Mouse (Mus musculus) midbrain, embryonic 13.5 days (tissue): ENCODE data around the gene Ptger1. TPM values are rescaled to one million over a fixed set of nuclear protein-coding genes. Genes with fewer than 3 reads are reported as not detected.

Experiments
- ATAC-seq: fragments of 200-750 bp; cut with Nextera tagmentation; 2 replicates; pipeline ENCODE4 v1.8.0; 2017; ENCODE audit warnings: mild to moderate bottlenecking, moderate TSS enrichment, moderate library complexity
- H3K27ac ChIP-seq: fragments of 300-500 bp; sonication (generic); 2 replicates; pipeline ENCODE4 v1.5.1; 2015; ENCODE audit warnings: inconsistent platforms, mild to moderate bottlenecking, moderate library complexity
- H3K27me3 ChIP-seq: fragments of 300-500 bp; sonication (generic); 2 replicates; pipeline ENCODE4 v1.6.1; 2015; ENCODE audit warnings: mild to moderate bottlenecking, inconsistent platforms
- H3K36me3 ChIP-seq: fragments of 300-500 bp; sonication (generic); 2 replicates; pipeline ENCODE4 v1.6.1; 2015; ENCODE audit warnings: mild to moderate bottlenecking, inconsistent platforms
- H3K4me1 ChIP-seq: fragments of 300-500 bp; sonication (generic); replicated peaks from 2 replicates; pipeline ENCODE4 v1.6.1; 2015; ENCODE audit warnings: inconsistent platforms
- H3K4me2 ChIP-seq: fragments of 300-500 bp; sonication (generic); replicated peaks from 2 replicates; pipeline ENCODE4 v1.6.1; 2015; ENCODE audit warnings: moderate library complexity, mild to moderate bottlenecking, inconsistent platforms
- H3K4me3 ChIP-seq: fragments of 300-500 bp; sonication (generic); replicated peaks from 2 replicates; pipeline ENCODE4 v1.5.1; 2015; ENCODE audit warnings: mild to moderate bottlenecking, inconsistent platforms
- H3K9ac ChIP-seq: fragments of 300-500 bp; sonication (generic); replicated peaks from 2 replicates; pipeline ENCODE4 v1.6.1; 2015; ENCODE audit warnings: mild to moderate bottlenecking, inconsistent platforms
- H3K9me3 ChIP-seq: fragments of 300-500 bp; sonication (generic); 2 replicates; pipeline ENCODE4 v1.6.1; 2016; ENCODE audit warnings: mild to moderate bottlenecking, inconsistent platforms
- WGBS: fragments of 180-500 bp; shearing (Covaris S2); methylation state at CpG from one replicate; pipeline ENCODE4 v1.1.7; 2015; 5-methylcytosine and 5-hydroxymethylcytosine counted together
- polyA plus RNA-seq: library from polyadenylated mRNA; unstranded; fragments of >200 nt; fragmentation: Nextera tagmentation; extraction: Ambion mirVana; gene quantifications from 2 replicates; pipeline ENCODE4 v1.2.1, GENCODE M21; 2015

Ptger1 gene
- polyA plus RNA-seq = 0.75 and 0.81 TPM in 2 replicates

GRCm38 (mm10) chr8:83665969-83666865, at the start of gene Ptger1:
Gene Ptger1 (plus strand): TSS chr8:83666678.
- Histone ChIP-seq H3K27ac (no peak within 1 kb of the TSS; the same call in 1 of the 2 replicates), H3K36me3 (peaks cover 44% of the 10 kb centered on the region), H3K27me3 (peaks cover 12% of the 10 kb centered on the region; the same call in 1 of the 2 replicates), H3K9ac (peak within 1 kb of the TSS; percentile 49; the same call in 1 of the 2 replicates), H3K4me2 (0 out of 2 replicates have a peak within 1 kb of the TSS, but pooled peaks have one; percentile 5), H3K4me1 (peaks cover 47% of the 10 kb centered on the region), H3K9me3 (no peaks in the 10 kb centered on the region), H3K4me3 (no peak within 1 kb of the TSS)
- ATAC-seq = no peak
- 38% methylated on average over 14 of the region's 14 CpGs for WGBS

DNA sequence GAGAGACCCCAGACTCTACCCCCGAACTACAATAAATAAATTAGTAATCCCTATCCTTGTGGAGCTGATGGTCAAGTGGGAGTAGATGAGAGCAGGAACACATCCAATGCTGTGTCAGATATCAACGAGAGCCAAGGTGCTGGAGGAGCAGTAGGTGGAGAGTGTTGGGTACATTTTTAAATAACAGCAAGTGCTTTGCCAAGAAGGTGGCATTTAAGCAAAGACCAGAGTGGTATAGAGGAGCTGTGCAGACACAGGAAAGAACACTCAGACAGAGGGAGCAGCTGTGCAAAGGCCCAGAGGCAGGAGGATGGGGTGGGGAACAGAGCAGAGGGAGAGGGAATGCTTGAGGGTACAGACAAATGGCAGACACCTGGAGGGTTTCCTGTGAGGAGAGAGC, 49.4 kb upstream of the Ptger1 start:
- no peaks in the 10 kb centered on the region for H3K9me3 ChIP-seq
- peaks cover 21% of the 10 kb centered on the region for H3K36me3 ChIP-seq
- H3K4me3 ChIP-seq = no peak overlapping the region
- no peak for ATAC-seq
- H3K4me2 ChIP-seq = no peak overlapping the region
- no peak overlapping the region for H3K9ac ChIP-seq
- H3K27me3 ChIP-seq = 0 out of 2 replicates have a peak, but pooled peaks cover 3% of the 10 kb centered on the region
- peaks cover 2% of the 10 kb centered on the region; the same call in 1 of the 2 replicates for H3K4me1 ChIP-seq
- WGBS = 86% methylated on average over 2 of the region's 2 CpGs
- H3K27ac ChIP-seq = no peak overlapping the region

GRCm38 (mm10) chr8:83618566-83618965, 47.9 kb upstream of the Ptger1 start:
- H3K27ac ChIP-seq = no peak overlapping the region
- ATAC-seq = no peak
- no peak overlapping the region for H3K4me3 ChIP-seq
- peaks cover 3% of the 10 kb centered on the region; the same call in 1 of the 2 replicates for H3K4me1 ChIP-seq
- no peaks in the 10 kb centered on the region for H3K9me3 ChIP-seq
- H3K9ac ChIP-seq = no peak overlapping the region
- 93% methylated on average over 2 of the region's 2 CpGs for WGBS
- peaks cover 9% of the 10 kb centered on the region for H3K36me3 ChIP-seq
- no peak overlapping the region for H3K4me2 ChIP-seq
- H3K27me3 ChIP-seq = 0 out of 2 replicates have a peak, but pooled peaks cover 3% of the 10 kb centered on the region

DNA sequence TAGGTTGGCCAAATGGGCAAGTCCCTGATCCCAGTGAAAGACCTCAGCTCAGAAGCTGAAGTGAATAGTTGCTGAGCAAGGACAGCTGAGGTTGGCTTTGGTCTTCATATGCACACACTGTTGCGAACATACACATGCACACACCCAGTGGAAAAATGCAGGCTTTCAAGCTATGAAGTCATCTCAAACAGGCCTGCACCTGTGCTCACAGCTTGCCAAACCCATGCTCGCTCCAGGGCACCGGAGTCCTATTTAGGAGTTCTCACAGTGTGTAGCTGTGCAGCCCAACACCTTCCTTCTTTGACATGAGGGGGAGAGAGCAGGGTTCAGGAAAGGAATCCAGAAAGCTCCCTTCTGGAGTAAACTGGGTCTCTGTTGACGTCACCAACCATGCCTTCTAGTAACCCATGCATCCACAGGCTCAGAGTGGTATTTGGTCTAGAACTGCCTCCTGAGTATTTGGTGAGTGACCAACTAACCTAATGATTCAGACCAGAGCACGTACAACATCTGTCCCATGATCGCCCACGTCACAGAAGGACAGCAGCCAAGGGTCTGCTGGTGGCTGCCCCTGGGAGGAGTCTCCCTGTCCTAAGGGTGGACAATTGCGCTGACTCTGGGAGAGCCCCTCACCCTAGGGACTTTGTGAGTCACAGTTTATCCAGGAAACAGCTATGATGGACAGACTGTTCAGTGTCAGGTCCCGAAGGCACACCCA, 46.8 kb upstream of the Ptger1 start:
- ATAC-seq = no peak
- Histone ChIP-seq H3K36me3 (no peaks in the 10 kb centered on the region), H3K4me2 (no peak overlapping the region)

GRCm38 (mm10) chr8:83621691-83622388, 44.6 kb upstream of the Ptger1 start:
- no peak overlapping the region for H3K27ac ChIP-seq
- H3K9me3 ChIP-seq = no peaks in the 10 kb centered on the region
- H3K4me2 ChIP-seq = peak overlapping the region; percentile 73
- peaks cover 3% of the 10 kb centered on the region; the same call in 1 of the 2 replicates for H3K4me1 ChIP-seq
- peak overlapping the region; percentile 41 for H3K4me3 ChIP-seq
- H3K36me3 ChIP-seq = no peaks in the 10 kb centered on the region
- 0 out of 2 replicates have a peak, but pooled peaks cover 3% of the 10 kb centered on the region for H3K27me3 ChIP-seq
- 53% methylated on average over 15 of the region's 15 CpGs for WGBS
- peak; percentile 51; the same call in 1 of the 2 replicates for ATAC-seq
- peak overlapping the region; percentile 70 for H3K9ac ChIP-seq

More for the DNA sequence above, 46.8 kb upstream of the Ptger1 start:
- H3K27ac ChIP-seq = no peak overlapping the region
- H3K9me3 ChIP-seq = no peaks in the 10 kb centered on the region
- H3K9ac ChIP-seq = no peak overlapping the region
- H3K4me1 ChIP-seq = peaks cover 3% of the 10 kb centered on the region; the same call in 1 of the 2 replicates
- WGBS = 91% methylated on average over 9 of the region's 9 CpGs
- H3K4me3 ChIP-seq = no peak overlapping the region
- H3K27me3 ChIP-seq = 0 out of 2 replicates have a peak, but pooled peaks cover 3% of the 10 kb centered on the region

GRCm38 (mm10) chr8:83622389-83622989, 44.0 kb upstream of the Ptger1 start:
- Histone ChIP-seq H3K9me3 (no peaks in the 10 kb centered on the region), H3K36me3 (no peaks in the 10 kb centered on the region), H3K27ac (no peak overlapping the region), H3K4me3 (peak overlapping the region; percentile 41), H3K9ac (peak overlapping the region; percentile 70), H3K27me3 (0 out of 2 replicates have a peak, but pooled peaks cover 3% of the 10 kb centered on the region), H3K4me2 (peak overlapping the region; percentile 73), H3K4me1 (peaks cover 3% of the 10 kb centered on the region; the same call in 1 of the 2 replicates)
- 11% methylated on average over 23 of the region's 23 CpGs for WGBS
- peak; percentile 95 for ATAC-seq

- Histone ChIP-seq H3K4me2 (no peak overlapping the region), H3K27ac (no peak overlapping the region), H3K9ac (no peak overlapping the region), H3K4me1 (peaks cover 3% of the 10 kb centered on the region; the same call in 1 of the 2 replicates), H3K4me3 (no peak overlapping the region), H3K36me3 (no peaks in the 10 kb centered on the region), H3K27me3 (0 out of 2 replicates have a peak, but pooled peaks cover 3% of the 10 kb centered on the region), H3K9me3 (no peaks in the 10 kb centered on the region)
- no peak for ATAC-seq
- 87% methylated on average over 7 of the region's 7 CpGs for WGBS
These were observed 42.9 kb upstream of the Ptger1 start for GRCm38 (mm10) chr8:83623549-83623948.

DNA sequence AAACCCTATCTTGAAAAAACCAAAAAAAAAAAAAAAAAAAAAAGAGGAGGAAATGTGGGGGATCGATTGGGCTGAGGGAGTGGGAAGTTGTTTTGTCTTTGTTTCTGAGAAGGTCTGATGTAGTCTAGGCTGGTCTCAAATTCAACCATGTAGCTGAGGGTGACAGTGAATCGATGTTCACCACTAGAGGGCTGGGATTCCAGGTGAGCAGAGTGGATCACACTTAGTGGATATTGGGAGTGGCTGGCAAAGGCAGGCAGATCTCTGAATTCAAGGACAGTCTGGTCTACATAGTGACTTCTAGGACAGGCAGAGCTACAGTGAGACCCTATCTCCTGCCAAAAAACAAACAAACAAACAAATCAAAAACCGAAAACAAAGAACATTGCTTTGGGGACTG, 41.7 kb upstream of the Ptger1 start:
- Histone ChIP-seq H3K27ac (no peak overlapping the region), H3K36me3 (no peaks in the 10 kb centered on the region), H3K4me1 (peaks cover 3% of the 10 kb centered on the region; the same call in 1 of the 2 replicates), H3K9ac (no peak overlapping the region), H3K9me3 (no peaks in the 10 kb centered on the region), H3K27me3 (0 out of 2 replicates have a peak, but pooled peaks cover 3% of the 10 kb centered on the region), H3K4me3 (no peak overlapping the region), H3K4me2 (no peak overlapping the region)
- peak; percentile 12; the same call in 1 of the 2 replicates for ATAC-seq
- 53% methylated on average over 3 of the region's 3 CpGs for WGBS

DNA sequence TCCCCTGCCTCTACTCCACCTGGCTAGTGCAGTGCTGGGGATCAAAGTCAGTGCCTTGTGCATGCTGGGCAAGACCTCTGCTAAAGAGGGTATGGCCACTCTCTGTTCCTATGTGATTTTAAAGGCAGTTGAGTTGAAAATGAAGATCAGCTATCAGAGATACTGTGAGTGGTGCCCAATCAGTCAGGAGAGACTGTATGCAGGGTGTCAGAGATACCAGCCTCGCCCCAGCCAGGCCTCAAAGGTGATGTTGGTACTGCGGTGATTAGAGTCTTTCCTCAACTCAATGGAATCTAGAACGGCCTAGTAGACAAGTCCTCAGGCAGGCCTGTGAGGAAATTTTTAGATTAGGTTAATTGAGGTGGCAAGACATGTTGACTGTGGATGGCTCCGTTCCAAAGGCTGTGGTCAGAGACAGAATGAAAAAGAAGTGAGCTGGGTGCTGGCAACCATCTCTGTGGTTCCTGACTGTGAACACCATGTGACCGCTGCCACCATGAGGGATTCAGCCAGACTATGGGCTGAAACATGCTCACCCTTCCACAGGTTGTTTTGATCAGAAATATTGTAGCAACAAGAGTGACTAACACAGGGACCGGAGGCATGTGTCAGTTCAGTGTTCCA, 40.7 kb upstream of the Ptger1 start:
- Histone ChIP-seq H3K4me1 (peaks cover 3% of the 10 kb centered on the region; the same call in 1 of the 2 replicates), H3K9ac (no peak overlapping the region), H3K27ac (no peak overlapping the region), H3K36me3 (no peaks in the 10 kb centered on the region), H3K4me2 (no peak overlapping the region), H3K4me3 (no peak overlapping the region), H3K27me3 (0 out of 2 replicates have a peak, but pooled peaks cover 3% of the 10 kb centered on the region), H3K9me3 (no peaks in the 10 kb centered on the region)
- WGBS = 89% methylated on average over 6 of the region's 6 CpGs
- no peak for ATAC-seq

DNA sequence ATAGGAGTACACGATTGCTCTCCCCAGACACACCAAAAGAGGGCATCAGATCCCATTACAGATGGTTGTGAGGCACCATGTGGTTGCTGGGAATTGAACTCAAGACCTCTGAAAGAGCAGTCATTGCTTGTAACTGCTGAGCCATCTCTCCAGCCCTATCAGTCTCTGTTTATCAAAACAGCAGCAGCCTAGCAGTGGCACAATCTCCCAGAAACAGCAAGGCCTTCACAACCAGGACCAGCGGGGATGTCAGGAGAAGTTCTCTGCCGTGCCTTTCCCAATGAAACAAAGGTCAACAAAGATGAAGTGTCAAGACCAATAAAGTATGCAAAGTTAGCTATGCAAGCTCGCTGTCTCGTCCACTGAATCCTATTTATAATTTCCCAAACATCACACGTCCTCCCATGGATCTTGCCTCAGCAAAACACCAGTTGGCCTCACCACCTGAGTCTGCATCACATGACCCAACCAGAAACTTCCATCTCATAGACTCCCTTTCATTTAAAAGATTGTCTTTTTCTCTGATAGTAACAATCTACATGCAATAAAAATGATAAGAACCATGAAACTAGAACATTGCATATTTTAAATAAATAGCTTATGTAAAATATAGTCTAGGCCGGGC, 34.3 kb upstream of the Ptger1 start:
- WGBS = 91% methylated on average over 7 of the region's 7 CpGs
- H3K36me3 ChIP-seq = no peaks in the 10 kb centered on the region

More for the DNA sequence above, 34.3 kb upstream of the Ptger1 start:
- Histone ChIP-seq H3K9me3 (0 out of 2 replicates have a peak, but pooled peaks cover 3% of the 10 kb centered on the region), H3K9ac (no peak overlapping the region), H3K4me2 (no peak overlapping the region), H3K27ac (no peak overlapping the region), H3K27me3 (no peaks in the 10 kb centered on the region), H3K4me1 (no peaks in the 10 kb centered on the region), H3K4me3 (no peak overlapping the region)
- no peak for ATAC-seq
